Mouse (Mus musculus) MEL (cell line): ENCODE measurements around the gene Ifitm3. TPM values are rescaled to one million over a fixed set of nuclear protein-coding genes. Genes with fewer than 3 reads are reported as not detected.

Experiments
- DNase-seq: peaks from one replicate; pipeline ENCODE4 v3.0.0; 2011; ENCODE audit warnings: low read depth, low spot score
- H3K27ac ChIP-seq: 2 replicates; pipeline ENCODE4 v1.5.1; 2012; ENCODE audit warnings: low read depth, mild to moderate bottlenecking, control low read depth, low read length, moderate library complexity; ENCODE audit not compliant: control insufficient read depth
- H3K27me3 ChIP-seq, 2 experiments: fragments of 150-350 bp in 1 of 2; sonication (generic) in 1 of 2; 2 replicates each; pipeline ENCODE4 v1.6.1; 2012; ENCODE audit warnings: low read length in 2 of 2, mild to moderate bottlenecking in 2 of 2, improper control_type of control experiment in 1 of 2, moderate library complexity in 1 of 2; ENCODE audit not compliant: insufficient read depth in 2 of 2, control insufficient read depth in 1 of 2
- H3K36me3 ChIP-seq, 2 experiments: 2 replicates each; pipeline ENCODE4 v1.6.1; 2012 to 2014; ENCODE audit warnings: low read length in 2 of 2, improper control_type of control experiment in 1 of 2, inconsistent platforms in 1 of 2, mild to moderate bottlenecking in 1 of 2; ENCODE audit not compliant: insufficient read depth in 2 of 2, control insufficient read depth in 1 of 2
- H3K4me1 ChIP-seq, 2 experiments: fragments of 150-350 bp in 1 of 2; sonication (generic) in 1 of 2; 2 replicates each; pipeline ENCODE4 v1.6.1; 2012; ENCODE audit warnings: low read length in 2 of 2, improper control_type of control experiment in 1 of 2, mild to moderate bottlenecking in 1 of 2; ENCODE audit not compliant: insufficient read depth in 2 of 2, control insufficient read depth in 1 of 2
- H3K4me3 ChIP-seq, 2 experiments: fragments of 150-350 bp in 1 of 2; sonication (generic) in 1 of 2; 2 replicates each; pipeline ENCODE4 v1.5.1; 2012; ENCODE audit warnings: low read depth in 2 of 2, low read length in 2 of 2, mild to moderate bottlenecking in 2 of 2, moderate library complexity in 2 of 2, control low read depth in 1 of 2, improper control_type of control experiment in 1 of 2; ENCODE audit not compliant: control insufficient read depth in 1 of 2, insufficient read depth in 1 of 2
- H3K79me2 ChIP-seq: 2 replicates; pipeline ENCODE4 v1.6.1; 2012; ENCODE audit warnings: mild to moderate bottlenecking, low read length, moderate library complexity; ENCODE audit not compliant: control insufficient read depth, poor library complexity, insufficient read depth
- H3K9ac ChIP-seq: 2 replicates; pipeline ENCODE4 v1.6.1; 2012; ENCODE audit warnings: low read depth, mild to moderate bottlenecking, control low read depth, low read length, moderate library complexity; ENCODE audit not compliant: control insufficient read depth, poor library complexity, severe bottlenecking
- H3K9me3 ChIP-seq: fragments of 150-350 bp; sonication (generic); replicated peaks from 2 replicates; pipeline ENCODE4 v1.6.1; 2012; ENCODE audit warnings: mild to moderate bottlenecking, low read length, improper control_type of control experiment, moderate library complexity; ENCODE audit not compliant: insufficient read depth
- BHLHE40 ChIP-seq: IDR thresholded peaks from 2 replicates; pipeline ENCODE4 v1.6.1; 2012; ENCODE audit warnings: low read depth, mild to moderate bottlenecking, inconsistent platforms, low read length, improper control_type of control experiment, borderline replicate concordance
- ELF1 ChIP-seq: IDR thresholded peaks from 2 replicates; pipeline ENCODE4 v1.6.1; 2014; ENCODE audit warnings: low read depth, mild to moderate bottlenecking, inconsistent platforms, low read length, improper control_type of control experiment, moderate library complexity
- EP300 ChIP-seq, 2 experiments: IDR thresholded peaks; 2 replicates each; pipeline ENCODE4 v1.6.1; 2011; ENCODE audit warnings: improper control_type of control experiment in 2 of 2, low read length in 2 of 2, low read depth in 1 of 2, mild to moderate bottlenecking in 1 of 2
- GABPA ChIP-seq: IDR thresholded peaks from 2 replicates; pipeline ENCODE4 v1.6.1; 2012; ENCODE audit warnings: low read depth, mild to moderate bottlenecking, inconsistent platforms, low read length, improper control_type of control experiment, moderate library complexity
- KAT2A ChIP-seq: conservative IDR thresholded peaks from 2 replicates; pipeline ENCODE4 v1.6.1; 2012; ENCODE audit warnings: low read depth, low read length, improper control_type of control experiment, inconsistent platforms
- MAFK ChIP-seq: IDR thresholded peaks from 2 replicates; pipeline ENCODE4 v1.6.1; 2011; ENCODE audit warnings: low read depth, mild to moderate bottlenecking, low read length, improper control_type of control experiment, borderline replicate concordance
- MAZ ChIP-seq: IDR thresholded peaks from 2 replicates; pipeline ENCODE4 v1.6.1; 2012; ENCODE audit warnings: low read depth, mild to moderate bottlenecking, inconsistent platforms, low read length, improper control_type of control experiment
- MYB ChIP-seq: IDR thresholded peaks from 2 replicates; pipeline ENCODE4 v1.6.1; 2011; ENCODE audit warnings: mild to moderate bottlenecking, low read depth, low read length, improper control_type of control experiment
- POLR2AphosphoS2 ChIP-seq: IDR thresholded peaks from 2 replicates; pipeline ENCODE4 v1.6.1; 2011; ENCODE audit warnings: low read length, improper control_type of control experiment
- POLR2AphosphoS5 ChIP-seq: IDR thresholded peaks from 2 replicates; pipeline ENCODE4 v1.6.1; 2012; ENCODE audit warnings: low read depth, borderline replicate concordance, mild to moderate bottlenecking, inconsistent platforms, low read length, moderate library complexity, mixed read lengths
- USF1 ChIP-seq: IDR thresholded peaks from 2 replicates; pipeline ENCODE4 v1.6.1; 2014; ENCODE audit warnings: low read depth, mild to moderate bottlenecking, inconsistent platforms, low read length, improper control_type of control experiment, moderate library complexity
- USF2 ChIP-seq, 2 experiments: IDR thresholded peaks; 2 replicates each; pipeline ENCODE4 v1.6.1; 2011 to 2012; ENCODE audit warnings: improper control_type of control experiment in 2 of 2, low read length in 2 of 2, borderline replicate concordance in 1 of 2, inconsistent platforms in 1 of 2, low read depth in 1 of 2, mild to moderate bottlenecking in 1 of 2; ENCODE audit not compliant: insufficient read depth in 1 of 2
- ZMIZ1 ChIP-seq: IDR thresholded peaks from 2 replicates; pipeline ENCODE4 v1.6.1; 2012; ENCODE audit warnings: low read depth, mild to moderate bottlenecking, inconsistent platforms, low read length, improper control_type of control experiment, moderate library complexity
- polyA plus RNA-seq, 2 experiments: library from polyadenylated mRNA; stranded (reverse) in 1 of 2; unstranded in 1 of 2; fragments of >175 nt in 1 of 2; fragments of >200 nt in 1 of 2; gene quantifications; 2 replicates each; pipeline versions ENCODE4 v1.2.1 to v1.2.4; 2012; ENCODE audit warnings: low replicate concordance in 2 of 2, low read depth in 1 of 2; ENCODE audit not compliant: insufficient read length in 2 of 2, insufficient read depth in 1 of 2, missing spikeins in 1 of 2
- total RNA-seq: library from RNA; depleted of rRNA; stranded (reverse); fragments of 300-350 nt; gene quantifications from 2 replicates; pipeline ENCODE4 v1.2.3, GENCODE M21; 2012

Ifitm3 gene
- total and polyA plus RNA-seq, 3 experiments = 6.4 to 12.8 TPM; not detected in 1

DNA sequence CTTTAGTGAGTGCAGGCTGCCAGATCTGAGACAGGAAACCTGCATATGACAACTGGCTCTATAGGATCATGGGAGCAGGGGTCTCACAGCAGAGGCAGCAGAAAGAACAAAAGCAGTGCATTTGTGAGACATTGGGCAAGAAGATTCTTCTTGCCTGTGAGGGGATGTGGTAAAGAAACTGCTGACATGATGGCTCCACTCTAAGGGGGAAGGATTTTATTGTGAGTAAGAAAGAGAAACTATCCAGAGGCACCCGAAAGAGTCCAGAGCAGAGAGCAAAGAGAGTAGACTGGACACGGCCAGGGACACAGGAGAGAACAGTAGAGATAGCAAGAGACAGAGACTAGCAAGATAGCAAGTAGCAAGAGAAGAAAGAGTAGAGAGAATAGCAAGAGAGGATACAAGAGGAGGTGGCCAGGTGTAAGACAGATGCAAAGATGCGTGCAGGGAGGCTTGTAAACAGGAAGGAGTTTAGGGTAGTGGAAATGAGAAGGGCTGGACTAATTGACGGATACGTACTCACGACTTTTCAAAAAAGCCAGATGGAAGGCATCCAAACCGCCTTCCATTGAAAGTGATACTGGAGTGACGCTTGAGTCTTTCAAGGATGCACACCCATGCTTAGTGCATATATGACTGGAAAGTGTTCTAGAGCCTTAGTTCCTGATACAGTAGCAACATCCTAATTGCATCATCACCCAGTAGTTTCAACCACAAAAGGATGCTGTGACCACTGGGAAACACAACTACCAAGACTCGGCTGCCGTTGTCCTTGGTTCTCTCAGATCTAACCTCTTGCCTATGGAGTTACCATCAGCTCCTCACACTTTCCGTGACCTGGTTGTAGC, 11.5 kb downstream of the Ifitm3 start:
- no peaks in the 10 kb centered on the region for H3K36me3 ChIP-seq
- DNase-seq = no peak
- no peaks in the 10 kb centered on the region for H3K79me2 ChIP-seq
- H3K27ac ChIP-seq = no peak overlapping the region
- TF ChIP-seq MAFK = no peak
- TF ChIP-seq, all 39 proteins: peak for 0
- peaks cover 0 to 3% of the 10 kb centered on the region in 2 experiments; a peak in 2 of 4 replicates for H3K27me3 ChIP-seq
- H3K4me1 ChIP-seq = no peaks in the 10 kb centered on the region
- no peak overlapping the region for H3K9ac ChIP-seq
- H3K9me3 ChIP-seq = no peaks in the 10 kb centered on the region
- no peak overlapping the region for H3K4me3 ChIP-seq

DNA sequence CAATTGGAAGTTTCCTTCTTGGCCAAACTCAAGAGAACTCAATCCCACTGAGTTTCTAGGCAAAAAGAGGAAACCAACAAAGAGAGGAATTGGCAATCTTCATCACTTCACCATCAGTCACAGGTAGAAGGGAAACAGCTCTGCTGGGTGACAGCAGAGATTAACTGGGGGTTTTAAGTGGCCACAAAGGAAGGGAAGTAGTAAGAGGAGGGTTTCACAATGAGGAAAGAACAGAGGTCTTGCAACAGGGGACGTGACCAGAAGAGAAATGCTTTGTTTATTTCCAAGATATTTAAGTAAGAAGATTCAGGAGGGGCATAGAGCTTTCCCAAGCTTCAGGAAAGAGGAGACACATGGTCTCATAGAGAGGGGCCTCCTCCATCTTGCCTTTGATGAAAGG, 12.8 kb downstream of the Ifitm3 start:
- no peak for DNase-seq
- H3K27me3 ChIP-seq = no peaks in the 10 kb centered on the region; a peak in 3 of 4 replicates
- H3K79me2 ChIP-seq = no peaks in the 10 kb centered on the region
- H3K9ac ChIP-seq = no peak overlapping the region
- no peaks in the 10 kb centered on the region for H3K9me3 ChIP-seq
- no peak overlapping the region for H3K27ac ChIP-seq
- TF ChIP-seq EP300 (IDR thresholded peaks at IDR 0.05; ENCODE audit: low read depth in 1 of 2, low read length in 2 of 2) = no peak
- H3K4me3 ChIP-seq = no peak overlapping the region
- no peaks in the 10 kb centered on the region for H3K4me1 ChIP-seq
- no peaks in the 10 kb centered on the region for H3K36me3 ChIP-seq

DNA sequence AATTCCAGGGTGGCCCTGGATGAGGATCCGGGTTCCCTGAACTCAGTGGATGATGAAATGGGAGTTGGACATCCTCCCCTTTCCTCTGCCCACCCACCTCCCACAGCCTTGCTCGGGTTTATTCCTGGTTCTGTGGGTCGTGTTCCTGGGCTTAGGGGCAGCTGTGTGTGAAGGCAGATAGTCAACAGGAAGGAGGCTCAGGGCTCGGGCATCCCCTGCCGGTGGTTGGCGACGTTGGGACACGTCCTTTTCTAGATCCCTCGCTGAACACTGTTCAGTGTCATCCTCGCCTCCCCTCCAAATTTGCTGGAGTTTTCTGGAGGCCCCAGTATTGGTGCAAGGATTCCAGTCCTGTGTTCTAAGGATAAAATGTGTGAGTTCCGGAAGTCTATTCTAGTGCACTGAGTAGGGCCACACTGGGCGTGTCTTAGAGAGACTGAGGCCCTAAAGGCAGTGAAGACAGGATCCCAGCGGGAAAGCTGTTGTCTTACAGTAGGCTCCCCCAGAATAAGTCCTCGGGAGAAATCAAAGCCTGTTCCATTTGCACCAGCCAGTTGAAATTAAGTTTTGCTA, 19.4 kb downstream of the Ifitm3 start:
- H3K9me3 ChIP-seq = no peaks in the 10 kb centered on the region
- no peaks in the 10 kb centered on the region for H3K36me3 ChIP-seq
- DNase-seq = no peak
- H3K79me2 ChIP-seq = no peaks in the 10 kb centered on the region
- TF ChIP-seq POLR2AphosphoS2 (no peak), ZMIZ1 (no peak), MAFK (no peak)
- H3K4me1 ChIP-seq = no peaks in the 10 kb centered on the region
- no peak overlapping the region for H3K4me3 ChIP-seq
- no peak overlapping the region for H3K9ac ChIP-seq
- peaks cover 0 to 2% of the 10 kb centered on the region in 2 experiments; a peak in 3 of 4 replicates for H3K27me3 ChIP-seq
- no peak overlapping the region for H3K27ac ChIP-seq

DNA sequence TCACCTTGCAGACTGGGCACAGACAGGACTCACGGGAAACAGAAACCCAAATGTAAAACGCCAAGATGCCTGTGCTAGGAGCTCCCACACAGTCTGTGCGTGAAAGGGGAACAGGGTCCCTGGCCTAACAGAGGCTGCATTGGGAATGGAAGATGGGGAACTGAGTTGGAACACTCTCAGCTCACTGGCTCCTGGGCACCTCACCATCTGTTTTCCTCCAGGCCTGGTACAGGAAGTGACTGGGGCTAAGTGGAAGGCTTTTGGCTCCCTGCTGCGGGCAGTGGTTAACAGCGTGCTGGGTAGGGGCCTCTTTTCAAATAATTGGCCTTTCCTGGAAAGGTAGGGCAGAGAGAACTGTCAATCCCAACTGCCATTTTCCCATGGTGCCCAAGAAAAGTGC, 19.9 kb downstream of the Ifitm3 start:
- no peak for DNase-seq
- Histone ChIP-seq H3K36me3 (no peaks in the 10 kb centered on the region), H3K79me2 (no peaks in the 10 kb centered on the region), H3K4me1 (no peaks in the 10 kb centered on the region), H3K9ac (no peak overlapping the region), H3K9me3 (no peaks in the 10 kb centered on the region), H3K4me3 (no peak overlapping the region), H3K27me3 (peaks cover 0 to 4% of the 10 kb centered on the region in 2 experiments; a peak in 3 of 4 replicates), H3K27ac (no peak overlapping the region)
- TF ChIP-seq BHLHE40 (no peak), MAZ (no peak), POLR2AphosphoS5 (no peak), GABPA (no peak), KAT2A (no peak), MYB (no peak), USF2 (IDR thresholded peaks at IDR 0.05; ENCODE audit: borderline replicate concordance in 1 of 2, insufficient read depth in 1 of 2, low read depth in 1 of 2, low read length in 2 of 2) (no peak), USF1 (no peak), EP300 (IDR thresholded peaks at IDR 0.05; ENCODE audit: low read depth in 1 of 2, low read length in 2 of 2) (no peak), ELF1 (no peak)
